Mouse (Mus musculus): Measurements from ENCODE around the gene Rims1.
A peak's percentile ranks its signal among the peaks of the same experiment; 100 is the strongest.

Gene Rims1

GRCm38 (mm10) chr1:22353687-22354086 lies 452.1 kb downstream of the Rims1 start:
- no peak for DNase-seq (ENCODE audit: low spot score)

GRCm38 (mm10) chr1:22338914-22339313 lies 466.9 kb downstream of the Rims1 start:
- DNase-seq (ENCODE audit: low spot score) = no peak

- no peak for DNase-seq (ENCODE audit: low spot score)
Measured at GRCm38 (mm10) chr1:22320941-22321676, 484.7 kb downstream of the Rims1 start.

- no peak for DNase-seq (ENCODE audit: low spot score)
Measured at GRCm38 (mm10) chr1:22315537-22315936, 490.3 kb downstream of the Rims1 start.

GRCm38 (mm10) chr1:22311471-22311870 lies 494.3 kb downstream of the Rims1 start:
- DNase-seq (ENCODE audit: low spot score) = no peak

- DNase-seq (ENCODE audit: low spot score) = no peak
Measured at GRCm38 (mm10) chr1:22306519-22306918, 499.3 kb downstream of the Rims1 start.

- no peak for DNase-seq (ENCODE audit: low spot score)
Measured at GRCm38 (mm10) chr1:22305932-22306331, 499.9 kb downstream of the Rims1 start.

GRCm38 (mm10) chr1:22293953-22294352 lies 511.8 kb downstream of the Rims1 start:
- DNase-seq (ENCODE audit: low spot score) = no peak

GRCm38 (mm10) chr1:22293310-22293709 lies 512.5 kb downstream of the Rims1 start:
- no peak for DNase-seq (ENCODE audit: low spot score)

GRCm38 (mm10) chr1:22286807-22287206 lies 519.0 kb downstream of the Rims1 start:
- DNase-seq (ENCODE audit: low spot score) = no peak

- no peak for DNase-seq (ENCODE audit: low spot score)
Measured at GRCm38 (mm10) chr1:22279954-22280353, 525.8 kb downstream of the Rims1 start.

GRCm38 (mm10) chr1:22274081-22274480 lies 531.7 kb downstream of the Rims1 start:
- DNase-seq (ENCODE audit: low spot score) = no peak

GRCm38 (mm10) chr1:22270131-22270530 lies 535.7 kb downstream of the Rims1 start:
- DNase-seq (ENCODE audit: low spot score) = no peak

- DNase-seq (ENCODE audit: low spot score) = peak; percentile 33
Measured at GRCm38 (mm10) chr1:22268581-22269359, 537.0 kb downstream of the Rims1 start.

- no peak for DNase-seq (ENCODE audit: low spot score)
Measured at GRCm38 (mm10) chr1:22266491-22266890, 539.3 kb downstream of the Rims1 start.

GRCm38 (mm10) chr1:22265528-22265927 lies 540.3 kb downstream of the Rims1 start:
- no peak for DNase-seq (ENCODE audit: low spot score)

GRCm38 (mm10) chr1:22262169-22262950 lies 543.4 kb downstream of the Rims1 start:
- DNase-seq (ENCODE audit: low spot score) = no peak

GRCm38 (mm10) chr1:22261702-22262101 lies 544.1 kb downstream of the Rims1 start:
- no peak for DNase-seq (ENCODE audit: low spot score)

GRCm38 (mm10) chr1:22260291-22260690 lies 545.5 kb downstream of the Rims1 start:
- DNase-seq (ENCODE audit: low spot score) = no peak

- no peak for DNase-seq (ENCODE audit: low spot score)
Measured at GRCm38 (mm10) chr1:22258356-22258755, 547.4 kb downstream of the Rims1 start.

GRCm38 (mm10) chr1:22254278-22254677 lies 551.5 kb downstream of the Rims1 start:
- DNase-seq (ENCODE audit: low spot score) = no peak

- DNase-seq (ENCODE audit: low spot score) = no peak
Measured at GRCm38 (mm10) chr1:22252873-22253272, 552.9 kb downstream of the Rims1 start.
